Mouse (Mus musculus) erythroblast, embryonic 14.5 days (primary cell): Measurements from ENCODE around the gene Gpr39.

Source experiments
- GATA1 ChIP-seq: IDR thresholded peaks from 2 replicates; pipeline ENCODE4 v1.6.1; 2012; ENCODE audit warnings: low read length, inconsistent platforms, mixed read lengths
- TAL1 ChIP-seq: IDR thresholded peaks from 3 replicates; pipeline ENCODE4 v1.6.1; 2012; ENCODE audit warnings: low read length, inconsistent platforms, mixed read lengths

- TF ChIP-seq GATA1 (no peak), TAL1 (no peak)
Observed at GRCm38 (mm10) chr1:125920696-125921095, 243.9 kb downstream of the Gpr39 start.
